Mouse (Mus musculus) adrenal gland, postnatal 4 days (tissue): ENCODE results near the gene Lmbr1. TPM values are rescaled to one million over a fixed set of nuclear protein-coding genes. Genes with fewer than 3 reads are reported as not detected.
"Not testable (repeated sequence)": the region's sequence is repeated elsewhere in the genome, so short reads cannot be mapped to it uniquely, and the experiment has no call there.

Experiments used
- DNase-seq, 2 experiments: peaks; one replicate each; pipeline ENCODE4 v3.0.0; 2021 to 2022; ENCODE audit warnings: low spot score in 2 of 2, mixed read lengths in 2 of 2
- long read RNA-seq, 2 experiments: library from polyadenylated mRNA; stranded (forward); transcript quantifications; one replicate each; pipeline ENCODE4 v2.0.0; 2021
- total RNA-seq, 2 experiments: library from RNA; stranded (reverse); gene quantifications; 2 replicates each; pipeline ENCODE4 v1.2.3; 2021

The Lmbr1 gene
- 10 to 100 TPM; 11.9 to 15.2 TPM for total RNA-seq
- long read RNA-seq, experiment 1, full-length matches to known transcripts, result 2 of 6 reads
- long read RNA-seq, experiment 1, partial matches to known transcripts, result 0 of 6 reads
- long read RNA-seq, experiment 1, other reads (novel, unspliced or antisense), result 4 of 6 reads
- long read RNA-seq, experiment 2, full-length matches to known transcripts, result 8 of 20 reads
- long read RNA-seq, experiment 2, partial matches to known transcripts, result 0 of 20 reads
- long read RNA-seq, experiment 2, other reads (novel, unspliced or antisense), result 12 of 20 reads

DNA sequence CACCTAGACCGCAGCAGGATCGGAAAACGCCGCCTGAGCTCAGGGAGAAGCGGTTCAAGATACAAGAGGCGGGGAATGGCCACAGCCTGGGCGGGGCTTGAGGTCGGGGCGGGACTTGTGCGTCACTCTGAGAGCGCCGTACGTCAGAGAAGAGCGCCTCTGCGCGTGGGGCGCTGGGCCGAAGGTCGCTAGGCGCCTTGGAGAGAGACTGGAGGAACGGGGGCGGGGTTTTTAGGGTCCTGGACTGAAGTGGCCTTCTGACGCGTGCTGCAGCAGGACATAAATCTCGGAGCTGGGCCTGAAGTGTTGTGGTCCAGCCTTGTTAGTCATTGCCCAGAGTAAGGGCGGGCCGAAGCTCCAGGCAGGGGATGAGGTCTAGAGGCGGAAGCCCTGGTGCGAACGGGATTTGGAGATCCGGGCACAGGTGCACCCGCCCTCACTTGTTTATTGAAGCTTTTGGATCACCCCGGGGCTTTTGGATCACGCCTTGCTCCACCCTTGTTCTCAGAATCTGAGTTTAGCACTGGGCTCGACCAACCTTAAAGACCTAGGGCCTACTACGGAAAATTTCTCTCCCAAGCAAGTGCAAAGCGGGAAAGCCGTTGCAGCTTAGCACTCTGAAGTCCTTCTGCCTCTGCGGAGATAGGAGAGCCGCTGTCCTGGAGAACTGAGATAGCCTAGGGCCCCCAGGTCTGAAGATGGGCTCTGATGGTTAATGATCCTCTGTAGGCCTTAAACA, at the start of gene Lmbr1:
Gene Lmbr1 (minus strand): TSS at position 93 of the 739 bp plus-strand sequence.
- DNase-seq, result peak; percentile 89 to 93

DNA sequence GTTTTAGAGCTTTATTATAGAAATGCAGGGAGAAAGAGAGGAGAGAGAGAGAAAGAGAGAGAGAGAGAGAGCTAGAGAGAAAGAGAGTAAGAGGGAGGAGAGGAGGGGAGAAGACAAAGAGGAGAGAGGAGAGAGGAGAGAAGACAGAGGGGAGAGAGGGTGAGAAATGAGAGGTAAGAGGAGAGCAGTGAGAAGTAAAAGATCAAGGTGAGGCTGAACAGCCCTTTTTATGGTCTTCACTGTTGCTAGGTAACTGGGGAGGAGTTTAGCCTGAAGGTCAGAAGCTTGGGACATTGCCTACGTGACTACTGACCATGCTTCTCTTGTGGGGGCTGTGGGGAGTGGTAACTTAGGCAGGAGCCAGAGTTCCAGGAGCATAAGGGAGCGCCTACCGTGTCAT, 45.1 kb upstream of the Lmbr1 start:
- not testable (repeated sequence) for DNase-seq

DNA sequence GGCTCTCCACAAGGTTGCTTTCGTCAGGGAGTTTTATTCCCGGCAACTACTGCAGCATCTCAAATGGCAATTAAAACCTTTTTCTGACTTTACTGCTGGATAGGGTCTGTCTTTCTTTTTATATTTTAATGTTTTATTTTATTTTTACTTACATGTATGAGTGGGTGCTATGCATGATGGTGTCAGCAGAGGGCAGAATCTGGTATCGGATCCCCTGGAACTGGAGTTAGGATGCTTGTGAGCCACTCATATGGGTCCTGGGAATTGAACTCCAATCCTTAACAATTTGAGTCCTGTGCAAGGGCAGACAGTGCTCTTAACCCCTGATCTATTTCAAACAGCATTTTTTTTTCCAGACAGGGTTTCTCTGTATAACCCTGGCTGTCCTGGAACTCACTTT, 34.9 kb upstream of the Lmbr1 start:
- DNase-seq, result no peak

DNA sequence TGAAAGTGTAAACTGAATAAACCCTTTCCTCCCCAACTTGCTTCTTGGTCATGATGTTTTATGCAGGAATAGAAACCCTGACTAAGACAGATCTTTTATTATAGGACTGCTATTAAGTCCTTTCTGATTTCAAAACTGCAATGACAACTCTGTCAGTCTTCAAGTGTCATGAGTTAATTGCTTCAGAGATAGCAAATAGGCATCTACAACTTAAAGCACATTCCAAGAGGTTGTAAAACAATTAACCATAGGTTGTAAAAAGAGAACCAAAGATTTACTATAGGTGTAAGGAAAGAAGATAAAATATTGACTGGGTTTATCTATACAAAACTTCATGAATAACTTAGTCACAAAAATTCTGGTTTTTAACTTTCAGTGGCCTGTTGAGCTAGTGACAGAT, 32.7 kb upstream of the Lmbr1 start:
- no peak for DNase-seq

DNA sequence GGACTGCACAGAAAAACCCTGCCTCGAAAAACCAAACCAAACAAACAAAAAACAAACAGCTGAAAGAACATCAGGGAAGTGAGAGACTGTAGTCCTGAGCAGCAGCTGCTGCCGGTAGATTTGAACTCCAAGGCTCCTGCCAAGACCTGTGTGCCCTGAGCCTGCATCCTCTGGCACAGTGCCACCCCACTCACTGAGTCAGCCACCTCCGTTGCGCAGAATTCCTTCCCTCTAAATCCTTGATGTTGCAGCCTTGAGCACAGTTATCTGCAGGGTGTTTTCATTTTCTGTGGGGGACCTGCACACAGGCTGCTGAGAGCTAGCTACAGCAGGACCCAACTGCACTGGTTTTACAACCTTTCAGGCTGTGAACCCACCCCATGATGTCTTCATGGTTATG, 20.2 kb upstream of the Lmbr1 start:
- peak in 1 of 2 experiments; percentile 40 for DNase-seq

DNA sequence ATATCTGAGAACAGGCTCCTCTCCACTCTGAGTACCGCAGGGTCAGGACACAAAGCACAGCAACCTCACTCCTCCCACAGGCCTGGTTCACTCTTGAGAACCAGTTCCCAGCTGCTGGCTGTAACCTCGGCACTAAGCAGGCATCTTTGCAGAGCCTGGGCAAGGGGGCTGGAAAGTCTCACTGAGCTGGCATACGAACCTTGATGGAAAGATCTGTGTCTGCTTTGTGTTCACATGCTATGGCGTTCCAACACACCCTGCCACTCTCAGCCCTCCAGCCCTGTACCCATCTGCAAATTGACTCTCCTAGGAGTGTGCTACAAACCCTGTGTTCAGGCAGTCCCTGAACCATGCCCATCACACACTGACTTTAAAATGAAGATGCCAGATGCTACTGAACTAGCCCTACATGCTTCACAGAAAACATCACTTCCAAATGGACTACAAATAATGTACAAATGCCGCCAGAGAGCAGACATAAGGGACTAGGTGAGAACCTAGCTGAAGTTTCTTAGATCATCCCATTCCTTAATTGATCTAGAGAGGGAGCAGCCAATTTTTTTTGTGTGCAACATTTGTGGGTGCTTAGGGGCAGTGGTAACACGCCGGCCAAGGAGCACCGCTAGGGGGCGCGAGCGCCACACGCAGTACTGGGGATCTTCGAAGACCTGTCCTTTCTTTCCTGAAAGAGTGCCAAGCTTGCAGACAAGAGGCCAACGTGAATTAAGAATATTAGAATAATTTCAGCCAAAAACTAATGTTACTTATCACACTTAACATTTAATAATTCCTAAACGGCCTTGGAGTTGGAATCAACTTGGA, 11.0 kb upstream of the Lmbr1 start:
- DNase-seq, result peak; percentile 72 to 77

DNA sequence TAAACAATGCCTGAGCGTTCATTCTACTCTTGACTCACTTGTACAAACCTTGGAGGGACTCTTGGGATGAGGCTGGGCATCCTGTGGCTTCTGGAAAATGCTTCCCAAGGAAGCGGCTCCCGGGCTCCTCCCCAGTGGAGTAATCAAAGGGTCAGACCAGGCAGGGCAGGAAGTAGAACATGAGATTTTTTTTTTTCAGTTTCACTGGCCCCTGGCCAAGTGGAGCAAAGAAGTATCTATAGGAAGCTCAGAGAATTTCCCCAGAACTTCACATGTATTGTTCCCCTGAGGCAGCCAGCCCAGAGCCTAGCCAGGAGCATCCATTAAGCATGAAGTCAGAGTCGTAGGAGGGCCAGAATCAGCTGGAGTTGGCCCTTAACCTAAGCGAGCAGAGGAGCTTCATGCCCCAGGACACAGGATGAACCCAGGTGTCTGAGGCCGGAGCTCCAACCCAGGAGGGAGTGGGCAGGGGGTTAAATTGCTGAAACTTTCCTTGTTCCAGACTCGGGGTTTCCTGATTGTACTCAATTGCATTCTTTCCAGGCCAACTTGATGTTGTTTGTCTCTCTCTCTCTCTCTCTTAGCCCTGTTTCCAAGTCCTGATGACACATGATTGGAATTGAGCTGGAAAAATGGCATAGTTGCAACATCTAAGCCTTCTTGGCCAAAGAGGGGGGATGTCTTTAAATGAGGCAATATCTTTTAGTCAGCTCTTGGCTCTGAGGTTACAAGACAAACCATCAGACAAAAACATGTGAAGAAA, 10.2 kb upstream of the Lmbr1 start:
- DNase-seq, result no peak

DNA sequence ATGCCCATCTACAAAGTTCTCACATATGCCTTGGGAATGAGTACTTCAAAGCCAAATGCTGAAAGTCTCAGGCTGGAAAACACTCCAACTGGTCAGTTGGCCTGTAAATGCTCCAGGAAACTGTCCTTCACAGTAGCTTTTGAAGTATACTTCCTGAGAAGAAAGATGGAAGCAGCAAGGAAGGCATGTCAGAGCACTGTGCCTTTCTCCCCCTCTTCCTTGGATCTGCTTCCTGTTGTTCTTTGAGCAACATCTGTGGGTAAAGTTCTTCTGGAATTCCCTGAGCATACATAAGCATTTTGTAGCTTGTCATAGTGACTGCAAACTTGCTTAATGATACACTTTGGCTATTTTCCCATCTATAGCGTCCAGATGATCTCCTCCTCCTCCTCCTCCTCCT, 9.4 kb upstream of the Lmbr1 start:
- no peak for DNase-seq

DNA sequence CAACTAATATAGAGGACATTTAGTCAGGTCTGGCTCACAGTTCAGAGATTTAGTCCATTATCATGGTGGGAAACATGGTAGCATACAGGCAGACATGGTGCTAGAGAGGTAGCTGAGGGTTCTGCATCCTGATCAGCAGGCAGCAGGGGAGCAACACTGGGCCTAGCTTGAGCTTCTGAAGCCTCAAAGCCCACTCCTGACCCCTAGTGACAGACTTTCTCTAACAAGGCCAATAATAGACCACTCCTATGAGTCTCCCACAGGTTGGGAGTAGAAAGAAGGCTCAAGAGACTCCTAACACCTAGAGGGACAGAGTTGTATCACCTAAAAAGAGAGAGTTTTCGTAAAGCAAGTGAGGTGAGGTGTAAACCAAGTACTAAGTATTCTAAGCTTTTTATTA, 4.6 kb upstream of the Lmbr1 start:
- DNase-seq, result no peak

DNA sequence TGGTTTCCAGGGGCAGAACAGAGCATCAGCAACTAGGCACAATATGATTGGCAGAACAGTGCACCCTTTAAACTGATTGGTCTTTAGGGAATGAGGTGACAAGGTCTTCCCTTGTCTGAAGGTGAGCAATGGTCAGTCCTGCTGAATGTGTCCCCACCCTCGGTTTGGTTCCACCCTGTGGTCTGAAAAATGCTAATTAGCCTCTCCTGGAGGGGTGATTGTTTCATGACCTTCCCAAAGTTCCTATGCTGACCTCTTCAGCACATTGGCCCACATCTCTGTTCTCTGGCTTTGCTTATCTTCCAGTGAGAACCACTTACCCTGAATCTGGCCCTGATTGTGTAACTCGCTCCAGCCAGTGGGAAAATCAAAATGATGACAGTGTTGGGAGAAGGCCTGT, 1.9 kb upstream of the Lmbr1 start:
- no peak for DNase-seq

DNA sequence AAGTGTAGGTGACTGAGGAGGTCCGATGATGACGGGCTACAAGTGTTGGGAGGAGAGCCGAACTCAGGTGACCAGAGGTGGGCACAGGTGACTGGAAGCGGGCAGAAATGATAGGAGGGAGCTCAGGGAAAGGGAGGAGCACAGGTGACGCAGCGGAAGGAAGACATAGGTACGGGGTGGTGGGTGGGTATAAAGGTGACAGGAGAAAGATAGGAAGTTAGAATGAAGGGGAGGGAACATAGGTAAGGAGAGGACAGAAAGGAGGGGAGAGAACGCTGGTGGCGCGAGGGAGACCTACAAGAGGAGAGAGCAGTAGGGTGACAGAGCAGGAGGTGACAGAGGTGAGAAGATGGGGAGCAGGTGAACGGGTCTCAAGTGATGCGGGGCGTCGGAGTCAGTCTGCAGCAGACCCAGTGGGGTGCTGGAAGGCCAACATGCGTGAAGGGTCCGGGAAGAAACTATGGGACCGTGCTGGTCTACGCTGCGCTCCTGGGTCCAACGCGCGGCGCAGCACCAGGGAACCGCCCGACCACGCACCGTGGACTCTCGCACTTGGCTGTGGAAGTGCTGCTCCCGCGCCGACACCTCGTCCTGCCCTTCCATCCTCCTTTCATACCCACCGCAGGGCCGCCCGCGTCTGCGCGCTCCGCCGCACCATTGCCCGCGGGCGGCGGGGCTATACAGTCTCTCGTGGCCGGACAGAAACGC, 446 bp downstream of the Lmbr1 start:
- DNase-seq, result no peak

DNA sequence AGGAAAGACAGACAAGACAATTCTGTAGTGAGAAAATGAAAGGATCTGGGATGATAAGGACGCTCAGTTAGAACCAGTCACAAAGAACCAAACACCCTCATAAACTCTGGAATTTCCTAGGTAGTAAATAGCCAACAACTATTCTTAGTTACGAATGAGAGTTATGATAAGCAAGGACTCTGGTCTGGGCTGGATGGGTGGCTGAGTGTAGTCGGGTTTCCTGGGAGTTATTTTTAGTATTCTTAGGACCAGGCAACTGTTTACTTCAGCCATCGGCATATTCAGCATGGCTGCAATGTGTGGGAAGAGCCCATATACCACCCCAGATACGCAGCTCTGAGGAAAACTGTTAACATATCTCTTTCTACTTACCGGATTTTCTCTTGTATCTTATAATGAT, 14.7 kb downstream of the Lmbr1 start:
- no peak for DNase-seq

DNA sequence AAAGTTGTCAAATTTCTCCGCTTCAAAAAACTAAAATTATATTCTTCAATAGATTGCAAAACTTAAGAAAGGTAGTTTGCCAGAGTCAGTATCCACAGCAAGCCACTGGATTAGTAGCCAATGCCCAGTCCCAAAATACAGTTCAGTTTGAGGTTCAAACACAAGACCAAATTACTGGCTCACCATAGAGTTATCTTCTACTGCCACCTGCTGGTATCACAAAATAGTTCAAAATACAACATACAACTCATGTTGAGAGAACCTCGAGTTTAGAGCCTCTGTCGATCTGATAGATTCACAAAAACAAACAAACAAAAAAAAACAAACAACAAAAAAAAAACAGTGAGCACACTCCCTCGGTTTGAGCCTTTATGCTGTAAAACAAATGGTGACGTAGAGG, 42.4 kb downstream of the Lmbr1 start:
- no peak for DNase-seq

DNA sequence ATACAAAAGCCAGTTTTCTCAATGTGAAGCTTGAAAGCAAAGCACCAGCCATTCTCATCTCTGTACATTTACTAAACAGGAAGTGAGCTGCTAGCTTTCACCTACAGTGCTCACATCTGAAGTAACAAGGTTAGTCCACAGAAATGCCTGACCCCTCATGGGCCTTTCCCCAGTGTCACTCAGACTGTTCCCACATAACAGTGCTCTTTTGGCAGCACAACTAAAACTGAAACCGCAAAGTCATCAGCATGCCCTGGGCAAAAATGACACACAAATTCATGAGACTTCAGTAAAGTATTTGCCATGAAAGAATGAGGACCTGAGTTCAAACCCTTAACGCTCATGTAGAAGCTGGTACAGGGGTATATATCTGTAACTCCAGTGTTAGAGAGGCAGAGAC, 55.7 kb downstream of the Lmbr1 start:
- DNase-seq, result no peak

DNA sequence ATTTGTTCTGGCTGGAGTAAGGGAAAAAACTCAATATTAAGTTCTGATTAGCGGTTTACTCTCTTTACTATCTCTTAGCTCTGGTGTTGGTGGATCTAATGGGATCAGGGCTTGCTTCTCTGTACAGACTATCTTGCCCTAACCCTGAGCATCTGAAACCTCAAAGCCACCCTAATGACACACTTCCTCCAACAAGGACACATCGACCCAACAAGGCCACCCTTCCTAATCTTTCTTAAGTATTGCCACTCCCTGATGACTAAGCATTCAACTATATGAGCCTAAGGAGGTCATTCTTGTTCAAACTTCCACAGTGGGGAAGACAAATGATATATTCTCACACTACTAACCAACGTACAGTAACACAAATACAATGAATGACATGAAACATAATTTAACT, 69.0 kb downstream of the Lmbr1 start:
- no peak for DNase-seq

DNA sequence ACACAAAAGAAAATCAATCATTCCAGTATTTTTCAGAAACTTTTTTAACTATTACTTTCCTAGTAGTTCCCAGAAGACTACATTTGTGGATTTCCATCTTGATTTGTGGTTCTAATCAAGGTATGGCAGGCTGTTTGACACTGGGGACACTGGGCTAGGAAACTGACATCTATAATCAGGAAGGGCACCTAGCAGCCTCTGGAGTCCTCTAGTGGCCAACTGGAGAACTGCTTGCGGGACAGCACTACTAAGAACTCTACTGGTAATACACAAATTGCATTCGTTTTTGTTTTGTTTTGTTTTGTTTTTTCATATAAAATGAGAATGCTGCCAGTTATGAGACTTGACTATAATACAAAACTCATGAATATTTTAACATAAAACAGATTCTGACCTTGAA, 85.0 kb downstream of the Lmbr1 start:
- peak in 1 of 2 experiments; percentile 43 for DNase-seq

DNA sequence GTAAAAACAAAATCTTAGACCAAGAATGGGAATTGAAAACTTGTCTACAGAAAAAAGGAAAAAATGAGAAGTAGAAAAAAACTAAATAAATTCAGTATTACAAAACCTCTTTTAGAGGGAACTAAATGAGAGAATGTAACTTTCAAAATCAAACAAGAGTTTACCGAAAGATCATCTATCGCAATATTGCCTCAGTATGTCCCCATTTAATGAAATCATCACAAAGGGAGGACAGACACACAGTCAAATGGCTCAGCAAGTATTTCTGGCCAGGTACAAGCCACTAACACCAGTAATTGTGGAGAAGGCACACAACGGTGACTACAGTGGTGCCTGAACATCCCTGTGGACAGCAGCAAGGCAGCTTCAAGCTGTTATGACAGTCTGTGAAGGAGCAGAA, 88.1 kb downstream of the Lmbr1 start:
- DNase-seq, result no peak

DNA sequence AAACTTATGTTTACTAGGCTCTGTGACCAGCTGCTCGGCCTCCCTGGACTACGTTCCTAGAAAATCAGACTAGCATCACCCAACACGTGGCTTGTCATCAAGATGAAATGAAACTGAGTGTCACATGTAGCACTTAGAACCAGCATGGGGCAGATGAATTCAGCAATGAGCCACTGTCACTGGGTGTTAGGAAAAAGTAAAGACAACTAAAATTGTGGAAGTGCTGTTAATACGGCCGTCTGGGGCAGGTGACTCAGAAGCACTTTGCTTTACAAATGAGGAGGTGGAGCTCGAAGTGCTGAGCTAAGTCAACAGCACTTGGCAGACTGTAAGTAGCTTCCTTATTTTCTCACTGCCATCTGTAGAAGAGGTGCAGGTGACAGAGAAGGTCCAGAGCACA, 88.5 kb downstream of the Lmbr1 start:
- no peak for DNase-seq

DNA sequence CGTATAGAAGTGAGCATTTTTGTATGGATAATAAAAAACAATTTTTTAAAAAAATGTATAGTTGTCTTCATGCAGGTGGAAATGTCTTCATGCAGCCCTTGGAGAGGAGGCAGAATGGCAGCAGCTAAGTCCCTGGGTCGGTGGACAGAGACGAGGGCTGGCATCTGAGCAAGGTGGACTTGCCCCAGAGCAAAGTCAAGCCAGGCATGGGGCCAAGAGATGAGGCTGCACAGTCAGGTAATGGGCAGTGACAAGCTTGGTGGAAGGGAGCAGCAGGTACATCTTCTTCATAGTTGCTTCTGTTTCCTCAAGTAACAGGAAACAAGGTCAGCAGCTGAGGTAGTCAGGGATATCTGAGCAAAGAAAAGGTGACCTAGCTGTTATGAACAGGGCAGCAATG, 97.1 kb downstream of the Lmbr1 start:
- DNase-seq, result no peak

DNA sequence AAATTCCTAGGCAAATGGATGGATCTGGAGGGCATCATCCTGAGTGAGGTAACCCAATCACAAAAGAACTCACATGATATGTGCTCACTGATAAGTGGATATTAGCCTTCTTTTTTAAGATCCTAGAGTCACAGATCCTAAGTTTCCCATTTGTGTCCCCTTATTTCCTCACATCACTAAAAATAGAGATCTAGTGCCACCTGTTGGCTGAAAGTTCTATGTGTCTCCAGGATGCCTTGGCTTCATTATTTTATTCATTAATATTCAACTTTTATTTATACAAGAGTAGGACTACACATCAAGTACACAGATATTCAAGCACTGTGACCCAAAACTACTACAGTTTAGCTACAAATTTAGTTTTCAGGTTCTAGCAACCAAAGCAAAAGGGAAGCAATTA, 103.4 kb downstream of the Lmbr1 start:
- DNase-seq, result no peak

DNA sequence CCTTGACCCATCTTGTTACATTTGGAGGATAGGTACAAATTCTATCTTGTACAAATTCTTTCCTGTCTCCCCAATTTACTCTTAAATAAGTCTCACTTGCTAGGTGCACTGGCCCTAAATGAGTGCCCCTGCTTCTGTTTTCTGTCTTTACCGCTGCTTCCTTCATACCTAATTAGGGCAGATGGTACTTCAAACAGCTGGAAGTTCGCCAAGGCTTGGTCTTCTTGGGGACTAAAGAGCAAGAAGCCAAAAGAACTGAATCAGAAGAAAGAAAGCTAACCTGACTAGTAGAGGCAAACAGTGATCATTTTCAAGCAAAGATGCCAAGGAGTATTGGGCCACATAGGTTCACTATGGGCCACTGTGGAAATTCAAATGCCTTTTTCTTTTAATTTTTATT, 104.8 kb downstream of the Lmbr1 start:
- DNase-seq, result no peak
